Mouse (Mus musculus): ENCODE data around the gene Zmym4. TPM values are rescaled to one million over a fixed set of nuclear protein-coding genes. Genes with fewer than 3 reads are reported as not detected.

The Zmym4 gene
- polyA plus RNA-seq, 1 experiment from 2014 or later, result 26.5 TPM

Other genes starting within 250 kb of the Zmym4 start
- gene Tfap2e, start 231.9 kb downstream of the Zmym4 start, polyA plus RNA-seq (2014; fragmentation: Nextera tagmentation; extraction: Ambion mirVana), result not detected in 2 replicates
- gene Ncdn, start 214.7 kb downstream of the Zmym4 start, polyA plus RNA-seq (2014; fragmentation: Nextera tagmentation; extraction: Ambion mirVana), result 21.2 and 23.3 TPM in 2 replicates
- 16.4 and 18.3 TPM in 2 replicates for gene AU040320, start 214.6 kb downstream of the Zmym4 start, polyA plus RNA-seq (2014; fragmentation: Nextera tagmentation; extraction: Ambion mirVana)
- gene Sfpq, start 53.2 kb upstream of the Zmym4 start, polyA plus RNA-seq (2014; fragmentation: Nextera tagmentation; extraction: Ambion mirVana), result 158 and 194 TPM in 2 replicates
- gene Zmym1, start 93.0 kb upstream of the Zmym4 start, polyA plus RNA-seq (2014; fragmentation: Nextera tagmentation; extraction: Ambion mirVana), result 37.1 and 37.6 TPM in 2 replicates
- gene Zmym6, start 109.2 kb upstream of the Zmym4 start, polyA plus RNA-seq (2014; fragmentation: Nextera tagmentation; extraction: Ambion mirVana), result 27.0 and 27.7 TPM in 2 replicates
- gene Tmem35b, start 155.6 kb upstream of the Zmym4 start, polyA plus RNA-seq (2014; fragmentation: Nextera tagmentation; extraction: Ambion mirVana), result 13.3 and 15.8 TPM in 2 replicates
- gene Dlgap3, start 201.1 kb upstream of the Zmym4 start, polyA plus RNA-seq (2014; fragmentation: Nextera tagmentation; extraction: Ambion mirVana), result 1.4 and 1.8 TPM in 2 replicates